Mouse (Mus musculus) cerebellum, adult 2 months (tissue): ENCODE results near the gene Mipep.

Experiments
- CTCF ChIP-seq: fragments of 200-500 bp; IDR thresholded peaks from 2 replicates; pipeline ENCODE4 v1.5.1; 2011; ENCODE audit warnings: low read depth, mild to moderate bottlenecking, control low read depth, low read length, moderate library complexity, borderline replicate concordance; ENCODE audit not compliant: insufficient read depth
- POLR2A ChIP-seq: fragments of 200-500 bp; IDR thresholded peaks from 2 replicates; pipeline ENCODE4 v1.6.1; 2011; ENCODE audit warnings: low read length, control low read depth, borderline replicate concordance; ENCODE audit not compliant: insufficient read depth

DNA sequence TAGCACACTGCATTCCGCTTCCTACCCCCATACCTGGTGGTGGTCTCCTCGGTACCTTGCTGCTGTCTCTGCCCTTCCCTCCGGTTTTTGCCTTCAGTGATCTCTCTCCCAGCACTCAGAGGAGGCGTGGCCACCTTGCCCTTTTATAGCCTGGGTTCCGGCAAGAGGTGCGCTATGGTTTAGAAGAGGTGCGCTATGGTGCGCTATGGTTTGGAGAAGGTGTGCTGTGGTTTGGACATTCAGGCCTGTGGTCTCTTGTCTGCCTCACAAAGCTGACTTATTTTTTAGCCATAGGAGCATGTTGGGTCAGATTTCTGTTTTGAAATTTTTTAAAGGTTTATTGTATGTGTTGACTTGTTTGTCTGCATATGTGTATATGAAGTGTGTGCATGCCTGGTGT is 25.5 kb downstream of the Mipep start:
- TF ChIP-seq CTCF (no peak), POLR2A (no peak)
